Mouse (Mus musculus): ENCODE measurements around the gene Myh1. TPM values are rescaled to one million over a fixed set of nuclear protein-coding genes. Genes with fewer than 3 reads are reported as not detected.

The Myh1 gene
- polyA plus RNA-seq, 1 experiment from 2014 or later: 0.17 TPM

GRCm38 (mm10) chr11:67204766-67205165, 4.9 kb downstream of the Myh1 start:
- Histone ChIP-seq H3K9ac (replicated peaks; ENCODE audit: low read depth, low read length) (no peak overlapping the region), H3K27ac (ENCODE audit: low read length) (no peak overlapping the region), H3K4me1 (ENCODE audit: control insufficient read depth, insufficient read depth, low read length) (no peaks in the 10 kb centered on the region), H3K4me3 (ENCODE audit: low read depth, low read length) (no peak overlapping the region), H3K4me2 (replicated peaks; ENCODE audit: low read depth, low read length) (no peak overlapping the region), H3K27me3 (ENCODE audit: control insufficient read depth, insufficient read depth, low read length) (no peaks in the 10 kb centered on the region), H3K9me3 (ENCODE audit: control insufficient read depth, low read depth, low read length) (no peaks in the 10 kb centered on the region), H3K36me3 (ENCODE audit: control insufficient read depth, insufficient read depth, low read length) (no peaks in the 10 kb centered on the region)
- 84% methylated on average over 3 of the region's 3 CpGs for WGBS
- ATAC-seq (ENCODE audit: insufficient number of reproducible peaks, insufficient read depth, low FRiP score, low read depth): no peak

DNA sequence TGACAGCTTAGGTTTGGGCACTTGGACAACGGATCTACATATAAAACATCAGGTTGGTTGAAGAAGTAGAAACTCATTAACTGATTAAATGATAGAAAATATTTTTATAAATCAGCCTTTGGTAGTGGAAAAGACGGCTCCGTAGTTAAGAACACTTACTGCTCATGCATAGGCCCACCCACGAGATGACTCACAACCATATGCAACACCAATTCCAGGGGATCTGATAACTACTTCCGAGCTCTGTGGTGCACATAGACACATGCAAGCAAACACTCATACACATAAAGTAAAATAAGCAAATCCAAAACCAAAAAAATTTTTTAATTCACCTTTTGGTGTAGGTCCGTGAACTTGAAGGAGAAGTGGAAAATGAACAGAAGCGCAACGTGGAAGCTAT, 22.0 kb downstream of the Myh1 start:
- H3K27me3 ChIP-seq (ENCODE audit: control insufficient read depth, insufficient read depth, low read length): no peaks in the 10 kb centered on the region
- H3K36me3 ChIP-seq (ENCODE audit: control insufficient read depth, insufficient read depth, low read length): no peaks in the 10 kb centered on the region
- H3K4me2 ChIP-seq (replicated peaks; ENCODE audit: low read depth, low read length): no peak overlapping the region
- no peak for ATAC-seq (ENCODE audit: insufficient number of reproducible peaks, insufficient read depth, low FRiP score, low read depth)
- 93% methylated on average over 8 of the region's 8 CpGs for WGBS
- H3K9ac ChIP-seq (replicated peaks; ENCODE audit: low read depth, low read length): no peak overlapping the region
- H3K27ac ChIP-seq (ENCODE audit: low read length): no peak overlapping the region
- H3K4me3 ChIP-seq (ENCODE audit: low read depth, low read length): no peak overlapping the region
- no peaks in the 10 kb centered on the region for H3K4me1 ChIP-seq (ENCODE audit: control insufficient read depth, insufficient read depth, low read length)
- no peaks in the 10 kb centered on the region for H3K9me3 ChIP-seq (ENCODE audit: control insufficient read depth, low read depth, low read length)

GRCm38 (mm10) chr11:67224466-67224865, 24.6 kb downstream of the Myh1 start:
- 68% methylated on average over 3 of the region's 3 CpGs for WGBS
- ATAC-seq (ENCODE audit: insufficient number of reproducible peaks, insufficient read depth, low FRiP score, low read depth): no peak
- H3K9me3 ChIP-seq (ENCODE audit: control insufficient read depth, low read depth, low read length): no peaks in the 10 kb centered on the region
- no peaks in the 10 kb centered on the region for H3K36me3 ChIP-seq (ENCODE audit: control insufficient read depth, insufficient read depth, low read length)
- H3K4me3 ChIP-seq (ENCODE audit: low read depth, low read length): no peak overlapping the region
- H3K4me2 ChIP-seq (replicated peaks; ENCODE audit: low read depth, low read length): no peak overlapping the region
- H3K27ac ChIP-seq (ENCODE audit: low read length): no peak overlapping the region
- H3K4me1 ChIP-seq (ENCODE audit: control insufficient read depth, insufficient read depth, low read length): no peaks in the 10 kb centered on the region
- no peaks in the 10 kb centered on the region for H3K27me3 ChIP-seq (ENCODE audit: control insufficient read depth, insufficient read depth, low read length)
- H3K9ac ChIP-seq (replicated peaks; ENCODE audit: low read depth, low read length): no peak overlapping the region

DNA sequence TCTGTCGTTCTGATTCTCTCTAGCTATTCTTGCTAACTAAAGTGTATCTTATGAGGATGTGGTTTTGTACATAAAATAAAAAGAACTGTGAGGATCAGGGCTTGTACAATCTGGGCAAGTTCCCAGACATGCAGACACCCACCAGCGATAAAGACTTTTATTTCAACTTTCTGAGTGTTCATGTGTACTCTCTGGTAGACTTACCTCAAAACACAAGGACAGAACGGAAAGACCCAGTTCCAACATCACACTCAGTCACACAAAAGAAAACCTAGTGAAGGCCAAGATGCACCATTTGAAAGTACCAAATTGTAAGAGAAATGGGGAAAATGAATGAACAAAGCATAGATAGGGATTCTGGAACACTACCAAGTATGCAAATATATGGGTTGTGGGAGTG, 28.9 kb downstream of the Myh1 start:
- no peaks in the 10 kb centered on the region for H3K36me3 ChIP-seq (ENCODE audit: control insufficient read depth, insufficient read depth, low read length)
- H3K4me3 ChIP-seq (ENCODE audit: low read depth, low read length): no peak overlapping the region
- no peaks in the 10 kb centered on the region for H3K4me1 ChIP-seq (ENCODE audit: control insufficient read depth, insufficient read depth, low read length)
- no peak overlapping the region for H3K4me2 ChIP-seq (replicated peaks; ENCODE audit: low read depth, low read length)
- ATAC-seq (ENCODE audit: insufficient number of reproducible peaks, insufficient read depth, low FRiP score, low read depth): no peak
- H3K27me3 ChIP-seq (ENCODE audit: control insufficient read depth, insufficient read depth, low read length): no peaks in the 10 kb centered on the region
- no peak overlapping the region for H3K27ac ChIP-seq (ENCODE audit: low read length)
- H3K9me3 ChIP-seq (ENCODE audit: control insufficient read depth, low read depth, low read length): no peaks in the 10 kb centered on the region
- no peak overlapping the region for H3K9ac ChIP-seq (replicated peaks; ENCODE audit: low read depth, low read length)
- 85% methylated on average over 3 of the region's 3 CpGs for WGBS

DNA sequence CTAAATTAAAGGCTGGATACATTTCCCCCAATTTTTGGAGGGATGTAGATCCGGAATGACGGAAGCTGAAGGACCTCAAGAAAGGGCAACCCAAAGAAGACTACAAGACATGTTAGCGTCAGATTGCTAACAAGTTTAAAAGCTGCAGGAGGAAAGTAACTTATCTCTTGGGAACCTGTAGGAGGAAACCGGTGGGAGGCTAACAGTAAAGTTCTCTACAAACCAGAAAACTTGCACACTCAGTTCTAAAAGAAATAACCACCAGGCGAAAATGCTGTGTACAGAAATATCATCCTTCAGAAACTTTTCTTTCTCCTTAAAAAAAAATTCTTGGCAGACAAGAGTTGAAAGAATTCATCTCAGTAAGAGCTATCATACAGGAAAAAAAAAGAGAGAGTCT, 29.3 kb downstream of the Myh1 start:
- 67% methylated on average over 5 of the region's 5 CpGs for WGBS
- no peak overlapping the region for H3K9ac ChIP-seq (replicated peaks; ENCODE audit: low read depth, low read length)

GRCm38 (mm10) chr11:67229946-67230345, 30.1 kb downstream of the Myh1 start:
- no peaks in the 10 kb centered on the region for H3K9me3 ChIP-seq (ENCODE audit: control insufficient read depth, low read depth, low read length)
- 77% methylated on average over 2 of the region's 2 CpGs for WGBS
- no peaks in the 10 kb centered on the region for H3K36me3 ChIP-seq (ENCODE audit: control insufficient read depth, insufficient read depth, low read length)
- H3K4me2 ChIP-seq (replicated peaks; ENCODE audit: low read depth, low read length): no peak overlapping the region
- H3K4me3 ChIP-seq (ENCODE audit: low read depth, low read length): no peak overlapping the region
- no peaks in the 10 kb centered on the region for H3K4me1 ChIP-seq (ENCODE audit: control insufficient read depth, insufficient read depth, low read length)
- no peaks in the 10 kb centered on the region for H3K27me3 ChIP-seq (ENCODE audit: control insufficient read depth, insufficient read depth, low read length)
- no peak overlapping the region for H3K9ac ChIP-seq (replicated peaks; ENCODE audit: low read depth, low read length)
- H3K27ac ChIP-seq (ENCODE audit: low read length): no peak overlapping the region
- ATAC-seq (ENCODE audit: insufficient number of reproducible peaks, insufficient read depth, low FRiP score, low read depth): no peak

More for the DNA sequence above, 29.3 kb downstream of the Myh1 start:
- Histone ChIP-seq H3K9me3 (ENCODE audit: control insufficient read depth, low read depth, low read length) (no peaks in the 10 kb centered on the region), H3K36me3 (ENCODE audit: control insufficient read depth, insufficient read depth, low read length) (no peaks in the 10 kb centered on the region), H3K4me3 (ENCODE audit: low read depth, low read length) (no peak overlapping the region), H3K27me3 (ENCODE audit: control insufficient read depth, insufficient read depth, low read length) (no peaks in the 10 kb centered on the region), H3K4me2 (replicated peaks; ENCODE audit: low read depth, low read length) (no peak overlapping the region), H3K4me1 (ENCODE audit: control insufficient read depth, insufficient read depth, low read length) (no peaks in the 10 kb centered on the region), H3K27ac (ENCODE audit: low read length) (no peak overlapping the region)
- ATAC-seq (ENCODE audit: insufficient number of reproducible peaks, insufficient read depth, low FRiP score, low read depth): no peak

DNA sequence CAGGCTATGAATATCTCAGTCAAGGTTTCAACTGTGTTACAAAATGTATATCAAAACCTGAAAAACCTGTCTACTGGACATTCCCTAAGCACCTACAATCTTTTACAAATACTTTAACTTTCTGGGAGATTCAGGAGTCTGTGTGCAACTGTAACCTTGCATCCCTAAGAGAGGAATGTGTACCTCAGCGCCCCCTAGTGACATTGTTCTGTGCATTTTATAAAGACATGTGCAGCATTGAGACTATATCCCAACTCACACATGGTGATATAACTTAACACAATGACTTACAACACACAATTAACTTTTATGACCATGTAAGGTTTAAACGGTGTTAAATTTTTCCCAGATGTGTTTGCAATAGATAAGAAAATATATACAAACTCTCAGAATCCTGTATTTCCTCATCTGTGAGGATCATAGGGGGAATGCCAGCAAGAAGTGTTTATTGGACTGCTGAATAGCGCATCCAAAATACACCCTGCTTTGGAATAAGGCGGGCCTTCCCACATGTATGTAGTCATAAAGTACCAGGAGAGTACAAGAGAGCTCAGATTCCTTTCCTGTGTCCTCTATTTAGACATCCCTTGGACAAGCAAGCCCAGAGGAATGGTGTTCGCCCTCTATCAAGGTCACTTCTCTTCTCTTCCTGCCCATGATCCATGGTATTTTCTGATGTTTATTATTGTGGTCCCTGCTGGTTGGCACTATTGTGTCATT, 35.9 kb downstream of the Myh1 start:
- Histone ChIP-seq H3K4me3 (ENCODE audit: low read depth, low read length) (no peak overlapping the region), H3K36me3 (ENCODE audit: control insufficient read depth, insufficient read depth, low read length) (no peaks in the 10 kb centered on the region), H3K9ac (replicated peaks; ENCODE audit: low read depth, low read length) (no peak overlapping the region), H3K9me3 (ENCODE audit: control insufficient read depth, low read depth, low read length) (no peaks in the 10 kb centered on the region), H3K4me1 (ENCODE audit: control insufficient read depth, insufficient read depth, low read length) (no peaks in the 10 kb centered on the region), H3K4me2 (replicated peaks; ENCODE audit: low read depth, low read length) (no peak overlapping the region), H3K27me3 (ENCODE audit: control insufficient read depth, insufficient read depth, low read length) (no peaks in the 10 kb centered on the region), H3K27ac (ENCODE audit: low read length) (no peak overlapping the region)
- 64% methylated on average over 5 of the region's 5 CpGs for WGBS
- no peak for ATAC-seq (ENCODE audit: insufficient number of reproducible peaks, insufficient read depth, low FRiP score, low read depth)

DNA sequence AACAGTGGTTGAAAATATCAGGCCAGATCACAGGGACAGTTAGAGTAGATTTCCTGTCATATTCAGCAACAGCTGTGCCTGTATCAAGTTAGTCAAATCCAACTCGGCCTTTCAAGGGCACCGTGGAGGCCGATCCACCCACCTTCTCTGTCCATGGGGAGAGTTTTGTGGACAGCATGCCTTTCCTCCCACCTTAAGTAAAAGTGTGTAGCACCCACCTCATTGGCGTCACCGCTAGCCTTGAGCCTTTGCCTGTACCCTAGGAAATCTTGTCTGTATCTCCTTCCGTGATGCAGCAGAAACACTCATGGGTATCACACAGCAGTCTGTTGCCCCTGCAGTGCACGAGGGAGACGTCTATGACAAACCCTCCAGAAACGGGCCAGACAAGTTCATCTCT, 36.9 kb downstream of the Myh1 start:
- Histone ChIP-seq H3K4me1 (ENCODE audit: control insufficient read depth, insufficient read depth, low read length) (no peaks in the 10 kb centered on the region), H3K27me3 (ENCODE audit: control insufficient read depth, insufficient read depth, low read length) (no peaks in the 10 kb centered on the region), H3K4me3 (ENCODE audit: low read depth, low read length) (no peak overlapping the region), H3K9me3 (ENCODE audit: control insufficient read depth, low read depth, low read length) (no peaks in the 10 kb centered on the region), H3K4me2 (replicated peaks; ENCODE audit: low read depth, low read length) (no peak overlapping the region), H3K27ac (ENCODE audit: low read length) (no peak overlapping the region), H3K9ac (replicated peaks; ENCODE audit: low read depth, low read length) (no peak overlapping the region), H3K36me3 (ENCODE audit: control insufficient read depth, insufficient read depth, low read length) (no peaks in the 10 kb centered on the region)
- WGBS: 88% methylated on average over 9 of the region's 9 CpGs
- ATAC-seq (ENCODE audit: insufficient number of reproducible peaks, insufficient read depth, low FRiP score, low read depth): no peak

GRCm38 (mm10) chr11:67237481-67238079, 37.7 kb downstream of the Myh1 start, which contains the start of gene Myh4:
Gene Myh4 (plus strand): TSS chr11:67238029.
- Histone ChIP-seq H3K9ac (replicated peaks; ENCODE audit: low read depth, low read length) (no peak within 1 kb of the TSS), H3K4me2 (replicated peaks; ENCODE audit: low read depth, low read length) (no peak within 1 kb of the TSS), H3K4me3 (ENCODE audit: low read depth, low read length) (no peak within 1 kb of the TSS), H3K4me1 (ENCODE audit: control insufficient read depth, insufficient read depth, low read length) (no peaks in the 10 kb centered on the region), H3K36me3 (ENCODE audit: control insufficient read depth, insufficient read depth, low read length) (no peaks in the 10 kb centered on the region), H3K27ac (ENCODE audit: low read length) (no peak within 1 kb of the TSS), H3K9me3 (ENCODE audit: control insufficient read depth, low read depth, low read length) (no peaks in the 10 kb centered on the region), H3K27me3 (ENCODE audit: control insufficient read depth, insufficient read depth, low read length) (no peaks in the 10 kb centered on the region)
- ATAC-seq (ENCODE audit: insufficient number of reproducible peaks, insufficient read depth, low FRiP score, low read depth): no peak
- WGBS: 71% methylated on average over 5 of the region's 5 CpGs
